Mouse (Mus musculus) lung, postnatal 4 days (tissue): ENCODE results near the gene 4933434E20Rik.

Experiments used
- DNase-seq, 2 experiments: peaks; one replicate each; pipeline ENCODE4 v3.0.0; 2021

4933434E20Rik gene

GRCm38 (mm10) chr3:90051441-90052350 lies at the start of gene 4933434E20Rik:
4933434E20Rik (plus strand) TSS chr3:90051636.
- peak; percentile 74 for DNase-seq

DNA sequence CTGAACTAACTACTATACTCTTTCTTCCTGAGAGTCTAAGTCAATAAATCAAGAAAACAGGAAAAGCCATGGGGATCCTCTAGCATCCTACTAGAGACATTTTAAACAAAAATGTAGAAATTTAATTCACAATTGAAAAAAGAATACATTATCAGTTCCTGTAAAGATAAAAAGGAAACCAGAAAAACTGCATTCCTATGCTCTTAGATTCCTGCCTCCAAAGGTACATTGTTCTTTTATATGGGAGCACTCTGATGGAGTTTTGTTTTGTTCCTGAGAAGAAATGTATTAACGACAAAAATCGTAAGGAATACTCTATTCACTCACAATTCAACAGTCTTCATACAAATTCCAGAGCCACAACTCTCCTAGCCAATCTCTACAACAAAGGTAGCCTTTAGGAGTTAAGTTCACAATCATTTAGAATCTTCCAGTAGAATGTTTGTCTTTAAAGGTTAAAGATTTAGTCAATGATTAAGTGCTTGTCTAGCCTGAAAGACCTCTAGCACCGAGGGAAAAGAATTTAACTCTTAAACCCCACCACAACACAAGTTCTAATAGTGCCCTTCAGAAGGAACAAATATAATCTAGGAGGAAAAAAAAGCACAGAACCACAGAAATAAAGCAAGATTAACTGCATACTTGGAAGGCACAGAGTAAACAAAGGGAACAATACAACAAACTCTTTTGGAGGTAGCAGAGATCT lies 47.2 kb upstream of the 4933434E20Rik start:
- DNase-seq = no peak

- DNase-seq = no peak
Observed at GRCm38 (mm10) chr3:90010291-90010690, 41.1 kb upstream of the 4933434E20Rik start.

- DNase-seq = no peak
Observed at GRCm38 (mm10) chr3:90016626-90017025, 34.8 kb upstream of the 4933434E20Rik start.

DNA sequence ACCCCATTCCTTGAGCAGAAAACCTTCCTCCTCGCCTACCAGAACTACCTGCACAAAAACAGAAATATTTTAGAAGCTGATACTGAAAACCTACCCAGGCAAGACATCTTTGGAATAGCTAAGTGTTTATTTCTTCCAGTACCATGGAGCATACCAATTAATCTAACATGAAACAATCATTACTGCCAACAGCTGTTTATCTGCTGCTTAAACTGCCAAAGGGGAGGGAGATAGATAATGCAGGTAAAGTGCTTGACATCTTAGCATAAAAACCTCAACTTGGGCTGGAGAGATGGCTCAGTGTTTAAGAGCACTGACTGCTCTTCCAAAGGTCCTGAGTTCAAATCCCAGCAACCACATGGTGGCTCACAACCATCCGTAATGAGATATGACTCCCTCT lies 16.8 kb upstream of the 4933434E20Rik start:
- no peak for DNase-seq

GRCm38 (mm10) chr3:90036263-90036662 lies 15.2 kb upstream of the 4933434E20Rik start:
- DNase-seq = no peak

- no peak for DNase-seq
Observed at GRCm38 (mm10) chr3:90049691-90050090, 1.7 kb upstream of the 4933434E20Rik start.

DNA sequence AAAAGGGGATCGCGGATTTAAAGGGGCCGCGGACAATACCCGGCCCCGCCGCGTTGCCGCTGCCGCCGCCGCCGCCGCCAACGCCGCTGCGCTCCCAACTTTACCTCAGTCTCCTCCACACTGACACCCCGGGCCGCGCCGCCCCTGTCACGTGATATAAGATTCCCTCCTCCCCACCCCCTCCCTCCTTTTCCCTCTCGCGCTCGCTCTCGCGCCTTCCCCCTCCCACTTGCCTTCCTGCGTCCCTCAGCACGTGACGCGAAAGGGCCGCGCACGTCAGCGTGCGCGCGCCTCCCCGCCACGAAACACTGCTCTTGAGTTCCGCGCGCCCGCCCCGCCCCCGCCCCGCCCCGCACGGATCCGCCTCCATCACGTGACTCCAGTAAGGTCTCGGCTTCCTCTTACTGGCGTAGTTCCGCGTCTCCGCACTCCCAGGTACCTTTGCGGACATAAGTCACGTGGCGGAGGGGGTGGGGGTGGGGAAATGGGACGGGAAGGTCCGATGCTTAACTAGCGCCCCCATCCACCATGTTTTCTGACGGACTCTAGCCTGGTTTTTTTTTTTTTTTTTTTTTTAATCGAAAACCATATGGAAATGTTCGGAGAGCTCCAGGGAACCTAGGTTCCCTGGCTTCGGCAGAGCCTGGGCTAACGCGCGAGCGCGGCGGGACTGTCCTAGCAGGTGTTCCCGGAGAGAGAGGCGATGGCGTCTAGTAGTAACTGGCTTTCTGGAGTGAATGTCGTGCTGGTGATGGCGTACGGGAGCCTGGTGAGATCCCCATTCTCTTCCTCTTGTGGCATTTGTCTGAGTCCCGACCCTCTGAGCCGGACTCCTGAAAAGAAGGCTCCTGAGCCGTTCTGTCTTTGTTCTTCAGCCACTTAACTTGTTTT lies 1.2 kb downstream of the 4933434E20Rik start, which contains the start of gene Ubap2l:
TSS of gene Ubap2l (minus strand) at position 278 of the 891 bp plus-strand sequence.
- peak; percentile 95 to 98 for DNase-seq

DNA sequence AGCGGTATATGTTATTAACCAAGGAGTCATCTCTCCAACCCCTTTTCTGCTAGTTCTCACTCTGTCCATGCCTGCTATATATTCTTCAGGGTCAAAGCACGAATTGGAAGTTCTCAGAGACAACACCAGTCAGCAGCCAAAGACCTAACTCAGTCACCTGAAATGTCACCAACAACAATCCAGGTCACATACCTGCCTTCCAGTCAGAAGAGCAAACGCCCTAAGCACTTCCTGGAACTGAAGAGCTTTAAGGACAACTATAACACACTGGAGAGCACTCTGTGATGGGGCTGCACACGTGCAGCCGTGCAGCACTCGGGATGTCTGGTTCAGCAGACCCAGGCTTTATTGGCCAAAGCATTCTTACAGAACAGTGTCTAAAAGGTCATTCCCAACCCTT lies 10.1 kb downstream of the 4933434E20Rik start:
- DNase-seq = no peak

GRCm38 (mm10) chr3:90062539-90062938 lies 11.1 kb downstream of the 4933434E20Rik start:
- DNase-seq = no peak

GRCm38 (mm10) chr3:90064383-90064782 lies 12.9 kb downstream of the 4933434E20Rik start:
- DNase-seq = no peak

- DNase-seq = peak in 1 of 2 experiments; percentile 61
Observed at GRCm38 (mm10) chr3:90065553-90065952, 14.1 kb downstream of the 4933434E20Rik start.

- no peak for DNase-seq
Observed at GRCm38 (mm10) chr3:90067851-90068250, 16.4 kb downstream of the 4933434E20Rik start.

DNA sequence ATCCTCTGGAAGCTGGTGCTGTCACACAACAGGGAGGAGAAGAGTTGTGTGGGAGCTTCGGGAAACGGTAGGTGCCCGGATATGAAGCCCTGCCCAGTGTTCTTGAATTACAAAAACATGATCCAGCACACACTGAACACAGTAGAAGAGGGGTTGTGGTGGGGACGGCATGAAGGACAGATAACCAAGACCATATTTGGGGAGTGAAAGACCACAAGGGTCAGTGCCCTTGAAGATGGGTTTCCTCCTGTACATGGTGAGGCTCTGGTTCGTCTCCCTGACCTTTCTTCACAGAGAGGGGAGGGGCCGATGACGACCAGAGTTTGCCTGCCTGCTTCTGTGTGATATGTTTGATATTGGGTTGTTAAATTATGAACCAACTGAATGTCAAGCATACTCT lies 18.3 kb downstream of the 4933434E20Rik start:
- no peak for DNase-seq

- no peak for DNase-seq
Observed at GRCm38 (mm10) chr3:90072294-90072693, 20.9 kb downstream of the 4933434E20Rik start, which contains the start of gene Tpm3. Tpm3 (plus strand) TSS chr3:90072649.

DNA sequence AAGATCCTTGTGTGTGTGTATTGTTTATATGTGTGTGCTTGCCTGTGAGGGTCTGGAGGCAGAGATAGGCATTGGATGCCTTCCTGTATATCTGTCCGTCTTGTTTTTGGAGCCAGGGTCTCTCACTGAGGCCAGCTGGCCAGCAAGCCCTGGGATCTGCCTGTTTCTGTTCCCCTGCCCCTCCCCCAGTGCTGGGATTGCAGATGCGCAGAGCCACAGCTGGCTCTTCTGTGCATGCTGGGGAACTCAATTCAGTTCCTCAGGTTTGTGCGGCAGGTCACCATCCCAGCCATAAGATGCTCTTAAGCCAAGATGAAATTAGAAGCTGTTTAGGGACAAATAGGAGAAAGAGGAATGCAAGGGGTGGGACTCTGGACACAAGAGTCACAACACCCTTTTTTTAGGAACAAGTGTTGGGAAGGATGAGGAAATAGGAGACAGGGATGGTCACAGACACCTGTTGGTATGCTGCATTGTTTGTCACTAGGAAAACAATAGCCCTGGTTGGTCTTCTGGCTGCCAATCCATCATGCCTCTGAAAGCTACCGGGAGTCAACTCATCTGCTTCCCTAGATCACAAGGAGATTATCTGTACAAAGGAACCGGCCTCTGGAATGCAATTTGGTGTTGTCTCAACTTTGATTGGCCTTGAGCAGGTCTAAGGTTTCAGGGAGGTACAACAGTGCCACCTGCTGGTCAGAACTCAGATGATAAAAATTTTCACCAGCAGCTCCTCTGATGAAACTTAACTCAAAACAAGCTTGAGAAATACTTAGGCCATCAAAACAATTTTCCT lies 25.7 kb downstream of the 4933434E20Rik start:
- DNase-seq = peak; percentile 65 to 89

- no peak for DNase-seq
Observed at GRCm38 (mm10) chr3:90078224-90078623, 26.8 kb downstream of the 4933434E20Rik start.

DNA sequence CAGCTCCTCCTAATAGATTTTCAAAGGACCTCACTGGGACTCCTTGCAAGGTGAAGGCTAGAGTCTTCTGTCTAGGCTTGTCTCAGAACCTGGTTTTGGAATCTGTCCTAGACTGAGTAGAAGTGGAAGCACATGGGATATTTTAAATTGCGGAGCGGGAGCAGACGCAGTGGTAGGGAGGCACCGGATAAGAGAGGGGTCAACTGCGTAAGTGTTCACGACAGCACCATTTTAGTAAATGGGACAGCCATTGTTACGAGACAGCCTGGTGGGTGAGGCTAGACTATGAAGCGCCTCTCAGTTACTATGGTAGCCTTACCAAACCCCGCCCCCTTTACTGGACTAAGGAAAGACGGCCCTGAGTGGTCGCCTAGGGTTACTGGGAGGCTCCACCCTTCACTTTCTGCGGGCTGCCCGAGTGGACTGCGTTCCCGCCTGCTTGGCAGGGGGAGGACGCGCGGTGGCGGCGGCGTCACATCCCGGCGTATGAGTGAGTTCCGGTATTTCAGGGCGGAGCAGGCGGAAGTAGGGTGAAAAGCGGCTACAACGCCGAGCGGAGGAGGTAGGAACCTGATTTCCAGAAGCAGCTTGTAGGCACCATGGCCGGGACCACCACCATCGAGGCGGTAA lies 27.8 kb downstream of the 4933434E20Rik start:
- peak; percentile 96 to 98 for DNase-seq

DNA sequence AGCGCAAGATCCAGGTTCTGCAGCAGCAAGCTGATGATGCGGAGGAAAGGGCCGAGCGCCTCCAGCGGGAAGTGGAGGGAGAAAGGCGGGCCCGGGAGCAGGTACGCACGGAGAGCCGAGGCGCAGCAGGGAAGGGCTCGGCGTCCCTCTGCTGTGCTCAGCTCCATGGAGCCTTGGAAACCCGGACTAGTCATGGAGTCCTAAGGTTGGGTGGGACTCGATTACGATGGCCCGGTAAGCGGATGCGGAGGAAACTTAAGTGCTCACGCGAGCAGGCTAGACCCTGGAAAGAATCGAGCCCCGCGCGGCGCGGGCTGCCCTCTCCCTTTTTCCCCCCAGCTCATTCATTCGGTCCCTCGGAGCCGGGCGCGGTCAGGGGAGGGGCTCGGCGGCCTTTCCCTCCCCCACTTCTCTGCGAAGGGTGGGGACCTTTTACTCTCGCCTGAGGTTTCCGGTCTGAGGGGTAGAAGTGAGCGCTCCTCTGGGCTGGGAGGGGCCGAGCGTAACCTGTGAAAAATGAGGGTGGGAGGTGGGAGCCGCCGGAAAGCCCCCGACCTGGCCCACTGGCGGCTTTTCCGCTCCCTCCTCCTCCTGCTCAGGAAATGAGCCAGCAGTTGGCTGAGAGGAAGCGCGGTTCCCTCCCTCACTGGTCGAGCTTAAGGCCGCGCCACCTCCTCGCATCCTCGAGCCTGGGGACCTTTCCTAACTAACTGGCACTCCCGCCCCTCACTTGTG lies 28.5 kb downstream of the 4933434E20Rik start:
- peak; percentile 89 to 91 for DNase-seq

GRCm38 (mm10) chr3:90080498-90080863 lies 29.0 kb downstream of the 4933434E20Rik start:
- DNase-seq = no peak
